Mouse (Mus musculus) liver, embryonic 13.5 days (tissue): ENCODE data around the gene Vmn1r123. TPM values are rescaled to one million over a fixed set of nuclear protein-coding genes. Genes with fewer than 3 reads are reported as not detected.
"Not testable (repeated sequence)": the region's sequence is repeated elsewhere in the genome, so short reads cannot be mapped to it uniquely, and the experiment has no call there.

Experiments
- ATAC-seq: fragments of 200-750 bp; cut with Nextera tagmentation; 2 replicates; pipeline ENCODE4 v1.8.0; 2017; ENCODE audit warnings: low read depth, mild to moderate bottlenecking, moderate number of reproducible peaks, moderate library complexity
- DNase-seq: peaks from one replicate; pipeline ENCODE4 v3.0.0; 2022
- H3K27ac ChIP-seq: fragments of 300-500 bp; sonication (generic); 2 replicates; pipeline ENCODE4 v1.5.1; 2015; ENCODE audit warnings: moderate library complexity, mild to moderate bottlenecking, inconsistent platforms
- H3K27me3 ChIP-seq: fragments of 300-500 bp; sonication (generic); 2 replicates; pipeline ENCODE4 v1.6.1; 2015; ENCODE audit warnings: mild to moderate bottlenecking, inconsistent platforms
- H3K36me3 ChIP-seq: fragments of 300-500 bp; sonication (generic); 2 replicates; pipeline ENCODE4 v1.6.1; 2015; ENCODE audit warnings: mild to moderate bottlenecking, inconsistent platforms
- H3K4me1 ChIP-seq: fragments of 300-500 bp; sonication (generic); replicated peaks from 2 replicates; pipeline ENCODE4 v1.6.1; 2015; ENCODE audit warnings: inconsistent platforms
- H3K4me2 ChIP-seq: fragments of 300-500 bp; sonication (generic); 2 replicates; pipeline ENCODE4 v1.6.1; 2015; ENCODE audit warnings: inconsistent platforms, mild to moderate bottlenecking, moderate library complexity
- H3K4me3 ChIP-seq: fragments of 300-500 bp; sonication (generic); replicated peaks from 2 replicates; pipeline ENCODE4 v1.5.1; 2015; ENCODE audit warnings: mild to moderate bottlenecking, inconsistent platforms
- H3K9ac ChIP-seq: fragments of 300-500 bp; sonication (generic); 2 replicates; pipeline ENCODE4 v1.6.1; 2015; ENCODE audit warnings: mild to moderate bottlenecking, inconsistent platforms
- H3K9me3 ChIP-seq: fragments of 300-500 bp; sonication (generic); replicated peaks from 2 replicates; pipeline ENCODE4 v1.6.1; 2016; ENCODE audit warnings: inconsistent platforms
- WGBS: fragments of 180-500 bp; shearing (Covaris S2); methylation state at CpG from one replicate; pipeline ENCODE4 v1.1.7; 2015; ENCODE audit not compliant: insufficient replicate concordance; 5-methylcytosine and 5-hydroxymethylcytosine counted together
- polyA plus RNA-seq: library from polyadenylated mRNA; unstranded; fragments of >200 nt; fragmentation: Nextera tagmentation; extraction: Ambion mirVana; gene quantifications from 2 replicates; pipeline ENCODE4 v1.2.1, GENCODE M21; 2015

The Vmn1r123 gene
- polyA plus RNA-seq, result not detected in 2 replicates

DNA sequence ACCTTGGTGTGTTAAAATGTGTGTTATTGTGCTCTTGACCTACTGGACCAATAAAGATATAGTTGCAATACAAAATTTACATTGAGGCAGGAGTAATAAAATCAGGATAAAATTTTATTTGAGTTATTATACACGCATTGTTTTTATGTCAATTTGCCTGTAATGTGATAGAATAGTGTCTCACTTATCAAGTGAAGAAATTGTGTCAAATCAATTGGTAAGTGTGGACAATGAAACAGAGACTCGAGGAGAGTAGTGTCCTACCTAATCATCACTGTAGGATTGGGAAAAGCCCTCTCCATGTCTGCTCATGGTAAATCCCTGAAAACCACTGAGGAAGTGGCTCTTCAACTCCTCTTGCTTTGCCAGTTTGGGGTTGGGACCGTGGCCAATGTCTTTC is at the start of gene Vmn1r123:
Gene Vmn1r123, plus strand, starts transcription at position 301 of the 400 bp plus-strand sequence.
- not testable (repeated sequence) for H3K9me3 ChIP-seq, H3K4me1 ChIP-seq, H3K27ac ChIP-seq, H3K4me3 ChIP-seq, H3K4me2 ChIP-seq, H3K27me3 ChIP-seq, ATAC-seq, H3K9ac ChIP-seq, DNase-seq, H3K36me3 ChIP-seq
- WGBS, result 7% methylated on average over 1 of the region's 3 CpGs

DNA sequence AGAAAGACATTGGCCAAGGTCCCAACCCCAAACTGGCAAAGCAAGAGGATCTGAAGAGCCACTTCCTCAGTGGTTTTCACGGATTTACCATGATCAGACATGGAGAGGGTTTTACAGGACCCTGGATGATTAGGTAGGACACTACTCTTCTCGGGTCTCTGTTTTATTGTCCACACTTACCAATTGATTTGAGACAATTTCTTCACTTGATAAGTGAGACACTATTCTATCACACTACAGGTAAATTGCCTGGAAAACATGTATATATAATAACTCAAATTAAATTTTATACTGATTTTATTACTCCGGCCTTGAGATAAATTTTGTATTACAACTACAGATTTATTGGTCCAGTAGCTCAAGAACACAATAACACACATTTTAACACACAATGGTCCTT is 28.0 kb upstream of the Vmn1r123 start, which contains the start of gene Vmn1r122:
Gene Vmn1r122, minus strand, starts transcription at position 101 of the 400 bp plus-strand sequence.
- 38% methylated on average over 2 of the region's 3 CpGs for WGBS
- ATAC-seq, DNase-seq, H3K4me2 ChIP-seq, H3K4me3 ChIP-seq, H3K9me3 ChIP-seq, H3K4me1 ChIP-seq, H3K27me3 ChIP-seq, H3K27ac ChIP-seq, H3K9ac ChIP-seq, H3K36me3 ChIP-seq: not testable (repeated sequence)

GRCm38 (mm10) chr7:21190323-21190722 is 28.3 kb downstream of the Vmn1r123 start, which contains the start of gene Gm5157:
Gene Gm5157 (minus strand): TSS chr7:21190423.
- H3K9ac ChIP-seq, ATAC-seq, H3K9me3 ChIP-seq, H3K4me1 ChIP-seq, H3K27ac ChIP-seq, DNase-seq, H3K36me3 ChIP-seq, H3K4me2 ChIP-seq, H3K27me3 ChIP-seq, H3K4me3 ChIP-seq: not testable (repeated sequence)
- WGBS, result 40% methylated on average over 1 of the region's 2 CpGs

Other genes starting within 250 kb of the Vmn1r123 start
- gene Vmn1r118, start 249.8 kb upstream of the Vmn1r123 start, polyA plus RNA-seq, result not detected in 2 replicates
- gene Vmn1r119, start 149.7 kb upstream of the Vmn1r123 start, polyA plus RNA-seq, result not detected in 2 replicates
- not detected in 2 replicates for gene Vmn1r120, start 108.4 kb upstream of the Vmn1r123 start, polyA plus RNA-seq
- gene Vmn1r121, start 63.7 kb upstream of the Vmn1r123 start, polyA plus RNA-seq, result not detected in 2 replicates
- gene Vmn1r122, start 28.1 kb upstream of the Vmn1r123 start, polyA plus RNA-seq, result not detected in 2 replicates
- gene Gm5157, start 28.2 kb downstream of the Vmn1r123 start, polyA plus RNA-seq, result not detected in 2 replicates
- not detected in 2 replicates for gene Vmn1r124, start 98.4 kb downstream of the Vmn1r123 start, polyA plus RNA-seq
- not detected in 2 replicates for gene Vmn1r125, start 110.0 kb downstream of the Vmn1r123 start, polyA plus RNA-seq
- gene Vmn1r126, start 139.3 kb downstream of the Vmn1r123 start, polyA plus RNA-seq, result not detected in 2 replicates
- not detected in 2 replicates for gene Vmn1r127, start 157.7 kb downstream of the Vmn1r123 start, polyA plus RNA-seq
- gene Vmn1r128, start 187.2 kb downstream of the Vmn1r123 start, polyA plus RNA-seq, result not detected in 2 replicates
- gene Vmn1r129, start 199.1 kb downstream of the Vmn1r123 start, polyA plus RNA-seq, result not detected in 2 replicates